Mouse (Mus musculus) layer of hippocampus, adult 11-12 months (tissue): ENCODE measurements around the gene Bpifa6.

Experiments used
- DNase-seq: peaks from one replicate; pipeline ENCODE4 v3.0.0; 2022; ENCODE audit warnings: low spot score

The Bpifa6 gene

GRCm38 (mm10) chr2:154038932-154039331 is 64.2 kb downstream of the Bpifa6 start:
- DNase-seq = peak; percentile 29

GRCm38 (mm10) chr2:154044743-154045142 is 70.0 kb downstream of the Bpifa6 start:
- no peak for DNase-seq
